Mouse (Mus musculus): ENCODE measurements around the gene Hnrnpul1.

GRCm38 (mm10) chr7:25681341-25682231 is 73.0 kb downstream of the Hnrnpul1 start:
- TF ChIP-seq CTCF (IDR thresholded peaks at IDR 0.05; ENCODE audit: low read depth, low read length) = no peak
- no peak for TF ChIP-seq POLR2A (IDR thresholded peaks at IDR 0.05; ENCODE audit: borderline replicate concordance, low read depth, low read length)
